18 mouse cellular contexts compared by ENCODE assay signal in the genomic region with DNA sequence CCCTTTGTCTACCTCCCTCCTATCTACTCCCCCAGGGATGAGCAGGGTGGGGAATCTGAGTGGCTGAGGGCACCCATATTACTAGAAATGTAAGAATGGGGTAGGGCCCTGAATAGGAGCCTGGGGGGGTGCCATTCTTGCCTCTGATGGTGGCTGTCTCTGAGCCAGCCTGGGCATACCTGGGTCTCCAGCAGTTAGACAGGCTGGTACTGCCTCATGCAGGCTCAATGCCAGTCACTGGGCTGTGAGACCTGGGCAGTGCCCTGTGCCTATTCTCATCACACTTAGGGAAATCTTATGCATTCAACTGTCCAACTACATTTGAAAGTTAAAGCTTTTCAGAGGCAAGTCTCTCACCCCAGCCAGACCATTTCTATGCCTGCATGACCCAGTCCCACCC. TPM values are rescaled to one million over a fixed set of nuclear protein-coding genes. Genes with fewer than 3 reads are reported as not detected.
DNase-seq lines count a peak whose midpoint lies in the region; ATAC-seq lines count a peak whose summit lies in the region.
"Had no signal": no experiment of that assay in that cellular context is flagged by ENCODE, and none has a peak within 500 bp of the region (broad histone marks: within the 10 kb centered on the region; RNA-seq: fewer than 3 reads in every experiment).

No protein-coding gene starts in this region.

- no peak for ATAC-seq in forebrain, embryonic 14.5 days
- ATAC-seq in forebrain, embryonic 16.5 days: no peak
- no peak for ATAC-seq in hindbrain, embryonic 14.5 days (ENCODE audit: low FRiP score)
- ATAC-seq in midbrain, embryonic 15.5 days (replicated peaks): no peak

- peaks cover 2% of the 10 kb centered on the region; the same call in 1 of the 2 replicates for H3K4me1 ChIP-seq in forebrain, embryonic 14.5 days (ENCODE audit: control insufficient read depth, insufficient read depth, low read length)
- H3K4me1 ChIP-seq in forebrain, embryonic 16.5 days (replicated peaks; ENCODE audit: control insufficient read depth, insufficient read depth, low read length): peaks cover 8% of the 10 kb centered on the region
- H3K4me1 ChIP-seq in hindbrain, embryonic 10.5 days (replicated peaks): peaks cover 54% of the 10 kb centered on the region
- H3K4me1 ChIP-seq in hindbrain, embryonic 14.5 days (replicated peaks; ENCODE audit: control insufficient read depth, insufficient read depth, low read length): peaks cover 32% of the 10 kb centered on the region
- peaks cover 42% of the 10 kb centered on the region for H3K4me1 ChIP-seq in midbrain, embryonic 15.5 days

- H3K36me3 ChIP-seq in forebrain, embryonic 14.5 days (ENCODE audit: control insufficient read depth, insufficient read depth, low read length): no peaks in the 10 kb centered on the region
- H3K36me3 ChIP-seq in forebrain, embryonic 16.5 days (ENCODE audit: control insufficient read depth, insufficient read depth): no peaks in the 10 kb centered on the region
- no peaks in the 10 kb centered on the region for H3K36me3 ChIP-seq in hindbrain, embryonic 10.5 days
- no peaks in the 10 kb centered on the region for H3K36me3 ChIP-seq in hindbrain, embryonic 14.5 days (replicated peaks; ENCODE audit: control insufficient read depth, insufficient read depth)
- no peaks in the 10 kb centered on the region for H3K36me3 ChIP-seq in midbrain, embryonic 15.5 days (replicated peaks)
- H3K36me3 ChIP-seq: embryonic facial prominence, embryonic 12.5 days; liver, embryonic 13.5 days; neural tube, embryonic 12.5 days; stomach, embryonic 15.5 days had no signal

- H3K9ac ChIP-seq in forebrain, embryonic 14.5 days (ENCODE audit: low read length): no peak overlapping the region
- no peak overlapping the region for H3K9ac ChIP-seq in forebrain, embryonic 16.5 days (replicated peaks; ENCODE audit: low read depth, low read length)
- H3K9ac ChIP-seq in hindbrain, embryonic 14.5 days: 0 out of 2 replicates have a peak overlapping the region, but pooled peaks have one; percentile 20
- no peak overlapping the region for H3K9ac ChIP-seq in midbrain, embryonic 15.5 days
- H3K9ac ChIP-seq: embryonic facial prominence, embryonic 12.5 days; liver, embryonic 13.5 days; neural tube, embryonic 12.5 days; stomach, embryonic 15.5 days had no signal

- H3K27ac ChIP-seq in forebrain, embryonic 14.5 days (ENCODE audit: low read depth, low read length): peak overlapping the region; percentile 55; the same call in 1 of the 2 replicates
- H3K27ac ChIP-seq in forebrain, embryonic 16.5 days (ENCODE audit: low read length): no peak overlapping the region
- H3K27ac ChIP-seq in hindbrain, embryonic 10.5 days: peak overlapping the region; percentile 81
- H3K27ac ChIP-seq in hindbrain, embryonic 14.5 days: peak overlapping the region; percentile 80
- H3K27ac ChIP-seq in midbrain, embryonic 15.5 days: peak overlapping the region; percentile 75
- H3K27ac ChIP-seq: embryonic facial prominence, embryonic 12.5 days; heart, adult 2 months; liver, embryonic 13.5 days; stomach, embryonic 15.5 days had no signal

- no peaks in the 10 kb centered on the region for H3K27me3 ChIP-seq in forebrain, embryonic 14.5 days (replicated peaks; ENCODE audit: control insufficient read depth, insufficient read depth, low read length)
- no peaks in the 10 kb centered on the region for H3K27me3 ChIP-seq in forebrain, embryonic 16.5 days (replicated peaks; ENCODE audit: control insufficient read depth, insufficient read depth, low read length)
- peaks cover 4% of the 10 kb centered on the region; the same call in 1 of the 2 replicates for H3K27me3 ChIP-seq in hindbrain, embryonic 10.5 days (ENCODE audit: insufficient read depth, poor library complexity, severe bottlenecking)
- no peaks in the 10 kb centered on the region for H3K27me3 ChIP-seq in hindbrain, embryonic 14.5 days (ENCODE audit: control insufficient read depth, insufficient read depth, low read length)
- no peaks in the 10 kb centered on the region for H3K27me3 ChIP-seq in midbrain, embryonic 15.5 days (replicated peaks)
- H3K27me3 ChIP-seq: embryonic facial prominence, embryonic 12.5 days; liver, embryonic 13.5 days; neural tube, embryonic 12.5 days; stomach, embryonic 15.5 days had no signal

- no peak overlapping the region for H3K4me3 ChIP-seq in forebrain, embryonic 14.5 days (ENCODE audit: low read depth, low read length)
- H3K4me3 ChIP-seq in forebrain, embryonic 16.5 days (replicated peaks; ENCODE audit: low read length): no peak overlapping the region
- no peak overlapping the region for H3K4me3 ChIP-seq in hindbrain, embryonic 10.5 days
- no peak overlapping the region for H3K4me3 ChIP-seq in hindbrain, embryonic 14.5 days (replicated peaks; ENCODE audit: low read length)
- H3K4me3 ChIP-seq in midbrain, embryonic 15.5 days: no peak overlapping the region
- H3K4me3 ChIP-seq: embryonic facial prominence, embryonic 12.5 days; heart, adult 2 months; liver, embryonic 13.5 days; neural tube, embryonic 12.5 days; stomach, embryonic 15.5 days had no signal

- no peak for DNase-seq in forebrain, embryonic 14.5 days (ENCODE audit: low spot score)
- no peak for DNase-seq in hindbrain, embryonic 10.5 days (ENCODE audit: low spot score)
- no peak for DNase-seq in hindbrain, embryonic 14.5 days (ENCODE audit: low spot score)
- no peak for DNase-seq in urinary bladder, adult 18-20 months (ENCODE audit: low spot score in 2 of 2)
- DNase-seq in right cerebral cortex, adult 18-20 months: no peak
- DNase-seq: heart, adult 2 months; heart, postnatal 4 days; kidney, adult 18-20 months; kidney, postnatal 4 days; layer of hippocampus, postnatal 36 days; left cerebral cortex, postnatal 4 days; liver, embryonic 13.5 days; retina, postnatal 1 day had no signal

- H3K4me2 ChIP-seq in forebrain, embryonic 14.5 days (ENCODE audit: low read length): no peak overlapping the region
- H3K4me2 ChIP-seq in forebrain, embryonic 16.5 days (ENCODE audit: low read length): no peak overlapping the region
- H3K4me2 ChIP-seq in hindbrain, embryonic 14.5 days (replicated peaks): no peak overlapping the region
- H3K4me2 ChIP-seq in midbrain, embryonic 15.5 days: no peak overlapping the region
- H3K4me2 ChIP-seq: embryonic facial prominence, embryonic 12.5 days; liver, embryonic 13.5 days; neural tube, embryonic 12.5 days; stomach, embryonic 15.5 days had no signal

- H3K9me3 ChIP-seq in forebrain, embryonic 14.5 days (replicated peaks; ENCODE audit: control insufficient read depth, low read length): no peaks in the 10 kb centered on the region
- H3K9me3 ChIP-seq in forebrain, embryonic 16.5 days (ENCODE audit: control insufficient read depth, low read length): no peaks in the 10 kb centered on the region
- no peaks in the 10 kb centered on the region for H3K9me3 ChIP-seq in hindbrain, embryonic 10.5 days
- no peaks in the 10 kb centered on the region for H3K9me3 ChIP-seq in hindbrain, embryonic 14.5 days (ENCODE audit: control insufficient read depth, low read length)
- no peaks in the 10 kb centered on the region for H3K9me3 ChIP-seq in midbrain, embryonic 15.5 days
- H3K9me3 ChIP-seq: embryonic facial prominence, embryonic 12.5 days; liver, embryonic 13.5 days; neural tube, embryonic 12.5 days; stomach, embryonic 15.5 days had no signal

RNA-seq across cellular contexts. Expression of gene Rai1, which starts 11.6 kb away (rescaled TPM):
- 26.4 and 28.5 TPM in 2 replicates for polyA plus RNA-seq in forebrain, embryonic 14.5 days (2014; fragmentation: Nextera tagmentation; extraction: Ambion mirVana)
- 30.2 and 30.3 TPM in 2 replicates for polyA plus RNA-seq in forebrain, embryonic 16.5 days (2015; fragmentation: Nextera tagmentation; extraction: Ambion mirVana)
- polyA plus RNA-seq in hindbrain, embryonic 10.5 days (2016; fragmentation: Nextera tagmentation; extraction: Ambion mirVana): 25.3 and 31.0 TPM in 2 replicates
- polyA plus RNA-seq in hindbrain, embryonic 14.5 days (2014; fragmentation: Nextera tagmentation; extraction: Ambion mirVana): 34.1 and 39.1 TPM in 2 replicates
- 34.2 and 34.7 TPM in 2 replicates for polyA plus RNA-seq in midbrain, embryonic 15.5 days (2015; fragmentation: Nextera tagmentation; extraction: Ambion mirVana)

RNA-seq across cellular contexts. Expression of gene Pemt, which starts 46.9 kb away (rescaled TPM):
- 7.3 and 9.4 TPM in 2 replicates for polyA plus RNA-seq in forebrain, embryonic 14.5 days (2014; fragmentation: Nextera tagmentation; extraction: Ambion mirVana)
- polyA plus RNA-seq in forebrain, embryonic 16.5 days (2015; fragmentation: Nextera tagmentation; extraction: Ambion mirVana): 4.4 and 7.9 TPM in 2 replicates
- polyA plus RNA-seq in hindbrain, embryonic 10.5 days (2016; fragmentation: Nextera tagmentation; extraction: Ambion mirVana): 8.3 and 9.2 TPM in 2 replicates
- 7.7 and 7.9 TPM in 2 replicates for polyA plus RNA-seq in hindbrain, embryonic 14.5 days (2014; fragmentation: Nextera tagmentation; extraction: Ambion mirVana)
- 8.1 and 8.4 TPM in 2 replicates for polyA plus RNA-seq in midbrain, embryonic 15.5 days (2015; fragmentation: Nextera tagmentation; extraction: Ambion mirVana)
